Mouse (Mus musculus): Measurements from ENCODE around the gene Epha6. TPM values are rescaled to one million over a fixed set of nuclear protein-coding genes. Genes with fewer than 3 reads are reported as not detected.

Epha6 gene
- polyA plus RNA-seq, 1 experiment from 2014 or later: not detected

DNA sequence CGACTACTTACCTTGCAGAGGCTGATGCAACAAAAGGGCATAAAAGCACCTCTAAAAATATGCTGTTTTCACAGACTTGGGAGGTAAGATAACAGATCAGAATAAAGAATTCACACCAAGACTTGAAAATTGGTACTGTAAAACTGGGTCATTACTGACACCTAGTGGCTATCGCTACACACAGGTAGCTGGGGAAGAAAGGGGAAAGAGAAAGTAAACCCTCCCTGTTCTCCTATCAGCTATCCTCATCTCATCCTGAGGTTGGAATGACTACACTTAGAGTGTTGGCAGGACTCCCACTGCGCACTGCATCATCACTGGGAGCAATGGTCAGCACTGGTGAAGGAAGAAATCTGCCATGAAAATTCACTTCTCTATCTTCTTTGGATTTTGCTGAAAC is 988.2 kb downstream of the Epha6 start:
- peak; percentile 81 for DNase-seq
- ATAC-seq (ENCODE audit: insufficient read depth): no peak
- WGBS: 31% methylated on average over 3 of the region's 3 CpGs
- Histone ChIP-seq H3K4me3 (ENCODE audit: low read depth, low read length) (no peak overlapping the region), H3K27me3 (ENCODE audit: insufficient read depth, low read length) (no peaks in the 10 kb centered on the region), H3K27ac (ENCODE audit: low read depth) (no peak overlapping the region), H3K9ac (no peak overlapping the region), H3K4me1 (ENCODE audit: insufficient read depth) (no peaks in the 10 kb centered on the region), H3K4me2 (no peak overlapping the region), H3K9me3 (ENCODE audit: low read depth, low read length) (no peaks in the 10 kb centered on the region), H3K36me3 (ENCODE audit: insufficient read depth) (no peaks in the 10 kb centered on the region)
- peak; percentile 75 for TF ChIP-seq CTCF (IDR thresholded peaks at IDR 0.05; ENCODE audit: low read depth)

DNA sequence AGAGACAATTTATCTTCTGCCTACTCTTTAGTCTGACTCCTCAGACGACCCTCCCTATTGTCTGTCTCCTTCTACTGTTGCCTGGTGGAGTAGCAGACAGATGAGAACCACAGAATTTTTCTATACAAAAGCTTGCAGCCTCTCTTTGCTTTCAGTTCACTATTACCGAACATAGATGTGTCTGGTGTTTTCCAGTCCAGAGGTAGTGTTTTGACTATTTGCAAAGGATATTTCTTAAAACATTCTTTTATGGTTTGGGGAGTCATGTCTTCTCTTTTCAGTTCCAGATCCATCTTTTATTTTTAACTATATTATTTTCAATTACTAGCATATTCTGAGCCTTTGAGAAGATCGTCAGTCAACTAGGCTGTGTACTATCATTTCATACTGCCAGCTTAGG is 989.7 kb downstream of the Epha6 start:
- no peak for TF ChIP-seq CTCF (IDR thresholded peaks at IDR 0.05; ENCODE audit: low read depth)
- Histone ChIP-seq H3K27ac (ENCODE audit: low read depth) (no peak overlapping the region), H3K4me2 (no peak overlapping the region), H3K4me1 (ENCODE audit: insufficient read depth) (no peaks in the 10 kb centered on the region), H3K9ac (no peak overlapping the region), H3K9me3 (ENCODE audit: low read depth, low read length) (no peaks in the 10 kb centered on the region), H3K27me3 (ENCODE audit: insufficient read depth, low read length) (no peaks in the 10 kb centered on the region), H3K4me3 (ENCODE audit: low read depth, low read length) (no peak overlapping the region), H3K36me3 (ENCODE audit: insufficient read depth) (0 out of 2 replicates have a peak, but pooled peaks cover 4% of the 10 kb centered on the region)
- no peak for ATAC-seq (ENCODE audit: insufficient read depth)
- WGBS: 71% methylated on average over 3 of the region's 3 CpGs
- DNase-seq: no peak

DNA sequence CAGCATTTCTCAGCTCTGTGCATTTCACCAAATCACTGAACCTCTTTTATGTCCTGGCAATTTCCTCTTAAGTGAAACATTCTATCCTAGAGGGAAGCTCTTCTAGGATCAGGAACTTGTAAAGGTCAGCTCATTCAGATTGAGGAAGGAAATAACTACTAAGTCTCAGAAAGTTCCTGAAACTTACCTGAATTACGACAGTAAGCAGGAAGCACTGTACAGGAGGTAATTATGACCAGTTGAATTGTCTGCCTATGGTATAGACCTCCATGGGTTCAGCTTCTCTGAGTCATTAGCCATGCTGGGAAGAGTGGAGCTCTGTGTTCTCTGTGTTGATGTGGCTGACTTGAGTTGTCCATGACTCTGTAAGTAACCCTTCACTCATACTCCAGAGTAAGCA is 994.6 kb downstream of the Epha6 start:
- WGBS: 86% methylated on average over 1 of the region's 1 CpGs
- ATAC-seq (ENCODE audit: insufficient read depth) (no peak), DNase-seq (no peak)
- 0 out of 2 replicates have a peak, but pooled peaks cover 4% of the 10 kb centered on the region for H3K36me3 ChIP-seq (ENCODE audit: insufficient read depth)
- no peaks in the 10 kb centered on the region for H3K4me1 ChIP-seq (ENCODE audit: insufficient read depth)
- no peaks in the 10 kb centered on the region for H3K9me3 ChIP-seq (ENCODE audit: low read depth, low read length)
- H3K9ac ChIP-seq: no peak overlapping the region
- H3K27me3 ChIP-seq (ENCODE audit: insufficient read depth, low read length): no peaks in the 10 kb centered on the region
- no peak for TF ChIP-seq CTCF (IDR thresholded peaks at IDR 0.05; ENCODE audit: low read depth)
- H3K27ac ChIP-seq (ENCODE audit: low read depth): no peak overlapping the region
- no peak overlapping the region for H3K4me3 ChIP-seq (ENCODE audit: low read depth, low read length)
- H3K4me2 ChIP-seq: no peak overlapping the region

DNA sequence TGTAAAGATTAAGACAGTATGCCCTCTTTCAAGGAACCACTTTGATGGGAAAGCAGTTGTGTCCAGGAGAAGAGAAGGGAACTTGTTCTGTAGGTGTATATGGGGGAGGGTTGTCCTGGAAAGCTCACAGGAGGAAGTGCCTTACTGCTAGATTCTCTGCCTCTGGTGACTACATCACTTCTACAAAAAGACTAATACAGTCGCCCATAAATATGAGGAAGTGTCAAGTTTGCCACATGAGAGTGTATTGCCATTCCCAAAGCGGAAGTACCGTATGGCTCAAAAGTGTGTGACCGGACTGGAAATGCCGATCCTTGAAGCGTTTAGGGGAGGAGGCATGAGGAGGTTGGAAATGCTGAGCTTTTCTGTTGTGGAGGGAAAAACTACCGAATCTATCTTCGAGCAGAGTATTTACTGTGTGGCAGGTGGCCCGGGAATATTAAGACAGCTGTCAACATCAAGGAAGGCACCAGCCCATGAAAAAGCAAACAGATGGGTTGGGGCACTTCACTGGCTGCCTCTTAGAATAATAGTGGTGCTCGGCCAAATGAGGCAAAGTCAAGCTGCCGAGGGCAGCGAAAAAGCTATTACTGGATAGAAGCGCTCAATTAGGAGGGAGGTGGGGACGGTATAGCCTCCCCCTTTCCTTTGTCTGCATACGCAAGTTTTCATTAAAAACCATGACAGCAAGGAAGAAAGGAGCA is 1001.1 kb downstream of the Epha6 start:
- no peaks in the 10 kb centered on the region for H3K27me3 ChIP-seq (ENCODE audit: insufficient read depth, low read length)
- no peak overlapping the region for H3K9ac ChIP-seq
- 60% methylated on average over 15 of the region's 15 CpGs for WGBS

More for the DNA sequence above, 1001.1 kb downstream of the Epha6 start:
- Histone ChIP-seq H3K4me1 (ENCODE audit: insufficient read depth) (no peaks in the 10 kb centered on the region), H3K4me2 (no peak overlapping the region), H3K4me3 (ENCODE audit: low read depth, low read length) (no peak overlapping the region), H3K36me3 (ENCODE audit: insufficient read depth) (no peaks in the 10 kb centered on the region), H3K9me3 (ENCODE audit: low read depth, low read length) (no peaks in the 10 kb centered on the region), H3K27ac (ENCODE audit: low read depth) (no peak overlapping the region)
- ATAC-seq (ENCODE audit: insufficient read depth) (no peak), DNase-seq (no peak)
- no peak for TF ChIP-seq CTCF (IDR thresholded peaks at IDR 0.05; ENCODE audit: low read depth)

Small RNA genes lying within 50 kb of the gene (microRNA-seq; reads per million reads assigned to microRNA genes)
- not detected for gene Gm24755 (ENCODE audit: borderline number of aligned reads)

Measured in lung, embryonic 14.5 days (tissue).